Mouse (Mus musculus) cortical plate, adult 2 months (tissue): ENCODE measurements at regions not wholly inside any gene's neighbourhood (a gene's known extent, or its start where the extent isn't known, plus 50 kb on each side); places are given as distances from the start of the nearest gene placed in this dataset.

Source experiments
- H3K27ac ChIP-seq: fragments of 200-500 bp; 2 replicates; pipeline ENCODE4 v1.5.1; 2012; ENCODE audit warnings: low read length, control low read depth, inconsistent platforms; ENCODE audit not compliant: insufficient read depth
- H3K4me1 ChIP-seq: fragments of 200-500 bp; 2 replicates; pipeline ENCODE4 v1.6.1; 2011; ENCODE audit warnings: low read length; ENCODE audit not compliant: control insufficient read depth, insufficient read depth
- H3K4me3 ChIP-seq: fragments of 200-500 bp; 2 replicates; pipeline ENCODE4 v1.5.1; 2011; ENCODE audit warnings: mild to moderate bottlenecking, low read length, control low read depth; ENCODE audit not compliant: insufficient read depth
- CTCF ChIP-seq: fragments of 200-500 bp; IDR thresholded peaks from 2 replicates; pipeline ENCODE4 v1.5.1; 2011; ENCODE audit warnings: mild to moderate bottlenecking, control low read depth, low read length; ENCODE audit not compliant: insufficient read depth; ENCODE audit errors: extremely low read depth
- POLR2A ChIP-seq: fragments of 200-500 bp; IDR thresholded peaks from 2 replicates; pipeline ENCODE4 v1.6.1; 2011; ENCODE audit warnings: mild to moderate bottlenecking, low read length, control low read depth; ENCODE audit not compliant: insufficient read depth; ENCODE audit errors: extremely low read depth

- Histone ChIP-seq H3K27ac (no peak overlapping the region), H3K4me3 (no peak overlapping the region), H3K4me1 (no peaks in the 10 kb centered on the region)
- no peak for TF ChIP-seq POLR2A
- no peak for TF ChIP-seq CTCF
Measured at GRCm38 (mm10) chr17:14525255-14525654, 168.8 kb downstream of the Thbs2 start.

- TF ChIP-seq POLR2A (no peak), CTCF (peak; percentile 51; the same call in 1 of the 2 replicates)
- H3K4me1 ChIP-seq: no peaks in the 10 kb centered on the region
Measured at GRCm38 (mm10) chr17:14524426-14525236, 169.4 kb downstream of the Thbs2 start.

DNA sequence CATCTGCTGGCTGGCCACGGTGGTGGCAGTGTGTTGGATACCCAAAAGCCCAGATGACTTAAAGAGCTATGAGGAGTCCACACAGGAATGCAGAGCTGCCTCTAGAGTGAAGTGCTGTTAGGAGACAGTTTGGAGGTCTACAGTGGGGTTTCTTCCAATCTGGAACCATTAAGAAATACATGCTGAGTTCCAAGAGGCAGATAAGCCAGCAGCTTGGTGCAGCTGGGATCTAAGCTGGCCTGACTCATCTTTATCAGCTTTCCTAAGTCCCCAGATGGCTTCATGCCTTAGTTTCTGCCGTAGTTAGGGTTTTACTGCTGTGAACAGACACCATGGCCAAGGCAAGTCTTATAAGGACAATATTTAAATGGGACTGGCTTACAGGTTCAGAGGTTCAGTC is 172.0 kb downstream of the Thbs2 start:
- TF ChIP-seq CTCF (no peak), POLR2A (no peak)
- no peak overlapping the region for H3K4me3 ChIP-seq
- H3K27ac ChIP-seq: no peak overlapping the region
- no peaks in the 10 kb centered on the region for H3K4me1 ChIP-seq

More at GRCm38 (mm10) chr17:14524426-14525236, 169.4 kb downstream of the Thbs2 start:
- Histone ChIP-seq H3K4me3 (no peak overlapping the region), H3K27ac (no peak overlapping the region)

- H3K4me1 ChIP-seq: no peaks in the 10 kb centered on the region
- TF ChIP-seq CTCF (peak; percentile 90), POLR2A (no peak)
- H3K4me3 ChIP-seq: no peak overlapping the region
- no peak overlapping the region for H3K27ac ChIP-seq
Measured at GRCm38 (mm10) chr17:14520565-14520964, 173.5 kb downstream of the Thbs2 start.

DNA sequence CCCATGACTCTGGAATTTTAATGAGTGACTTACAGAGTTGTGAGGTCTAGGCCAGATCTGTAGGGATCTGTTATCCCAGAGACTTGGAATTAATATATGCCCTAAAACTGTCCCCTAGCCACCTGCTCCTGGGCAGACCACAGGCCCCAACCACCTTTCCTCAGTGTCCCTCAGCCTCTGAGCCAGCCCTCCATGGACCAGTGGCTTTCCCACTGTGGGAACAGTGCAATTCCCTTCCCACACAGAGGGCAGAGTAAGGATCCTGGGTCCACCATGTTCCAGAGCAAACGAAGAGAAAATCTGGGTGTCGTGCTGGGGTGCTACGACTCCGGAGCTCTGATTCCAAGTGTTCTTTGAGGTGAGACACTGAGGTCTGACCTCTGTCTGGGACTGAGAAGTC is 174.7 kb downstream of the Thbs2 start:
- H3K4me3 ChIP-seq: no peak overlapping the region
- no peaks in the 10 kb centered on the region for H3K4me1 ChIP-seq
- no peak overlapping the region for H3K27ac ChIP-seq
- no peak for TF ChIP-seq POLR2A

- Histone ChIP-seq H3K4me1 (no peaks in the 10 kb centered on the region), H3K27ac (no peak overlapping the region), H3K4me3 (no peak overlapping the region)
- TF ChIP-seq POLR2A (no peak), CTCF (no peak)
Measured at GRCm38 (mm10) chr17:14518216-14518615, 175.8 kb downstream of the Thbs2 start.

- TF ChIP-seq CTCF: no peak
- TF ChIP-seq POLR2A: no peak
- Histone ChIP-seq H3K4me1 (no peaks in the 10 kb centered on the region), H3K27ac (no peak overlapping the region), H3K4me3 (no peak overlapping the region)
Measured at GRCm38 (mm10) chr17:14517368-14517767, 176.7 kb downstream of the Thbs2 start.

GRCm38 (mm10) chr17:14516097-14516496 is 177.9 kb downstream of the Thbs2 start:
- H3K27ac ChIP-seq: no peak overlapping the region
- TF ChIP-seq POLR2A: no peak
- peak; percentile 67 for TF ChIP-seq CTCF
- H3K4me1 ChIP-seq: no peaks in the 10 kb centered on the region
- no peak overlapping the region for H3K4me3 ChIP-seq

DNA sequence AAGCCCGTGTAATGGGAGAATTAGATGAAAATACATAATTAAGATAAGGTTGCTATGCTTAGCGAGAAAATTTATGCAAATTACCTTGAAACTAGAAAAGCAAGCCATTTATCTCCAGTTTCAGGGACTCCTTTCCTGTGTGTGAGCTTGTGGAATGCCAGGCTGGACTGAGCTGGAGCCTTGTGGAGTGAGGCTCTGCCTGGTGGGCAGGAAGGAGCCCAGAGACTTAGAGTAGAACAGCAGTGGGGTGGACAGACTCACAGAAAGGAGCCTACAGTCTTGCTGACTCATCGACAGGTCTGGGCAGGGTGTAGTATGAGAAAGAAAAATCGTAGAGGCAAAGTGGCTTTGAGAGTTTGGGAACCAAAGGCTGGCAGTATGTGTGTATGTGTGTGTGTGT is 180.6 kb downstream of the Thbs2 start:
- Histone ChIP-seq H3K4me3 (no peak overlapping the region), H3K4me1 (no peaks in the 10 kb centered on the region), H3K27ac (no peak overlapping the region)
- TF ChIP-seq CTCF (no peak), POLR2A (no peak)

- TF ChIP-seq POLR2A (no peak), CTCF (no peak)
Measured at GRCm38 (mm10) chr17:14510486-14510885, 183.5 kb downstream of the Thbs2 start.

More at GRCm38 (mm10) chr17:14510486-14510885, 183.5 kb downstream of the Thbs2 start:
- H3K4me1 ChIP-seq: no peaks in the 10 kb centered on the region
- H3K4me3 ChIP-seq: no peak overlapping the region
- no peak overlapping the region for H3K27ac ChIP-seq
